Mouse (Mus musculus) small intestine, adult 2 months (tissue): Measurements from ENCODE around the gene Hoxa1. TPM values are rescaled to one million over a fixed set of nuclear protein-coding genes. Genes with fewer than 3 reads are reported as not detected.

Experiments used
- H3K27ac ChIP-seq: fragments of 200-500 bp; 2 replicates; pipeline ENCODE4 v1.5.1; 2012; ENCODE audit warnings: low read depth, low read length, control low read depth, inconsistent platforms; ENCODE audit not compliant: insufficient read depth
- H3K27me3 ChIP-seq: fragments of 200-500 bp; 2 replicates; pipeline ENCODE4 v1.6.1; 2012; ENCODE audit warnings: mild to moderate bottlenecking, moderate library complexity, low read length, inconsistent platforms; ENCODE audit not compliant: control insufficient read depth, insufficient read depth
- H3K36me3 ChIP-seq: fragments of 200-500 bp; 2 replicates; pipeline ENCODE4 v1.6.1; 2012; ENCODE audit warnings: mild to moderate bottlenecking, low read length, control low read depth, inconsistent platforms; ENCODE audit not compliant: control insufficient read depth, insufficient read depth
- H3K4me1 ChIP-seq: fragments of 200-500 bp; 2 replicates; pipeline ENCODE4 v1.6.1; 2012; ENCODE audit warnings: low read length, inconsistent platforms, mixed read lengths; ENCODE audit not compliant: control insufficient read depth, insufficient read depth, insufficient read length
- H3K4me3 ChIP-seq: fragments of 200-500 bp; 2 replicates; pipeline ENCODE4 v1.5.1; 2012; ENCODE audit warnings: low read depth, mild to moderate bottlenecking, control low read depth, inconsistent platforms, low read length, moderate library complexity
- CTCF ChIP-seq: fragments of 200-500 bp; IDR thresholded peaks from 2 replicates; pipeline ENCODE4 v1.5.1; 2012; ENCODE audit warnings: low read depth, mild to moderate bottlenecking, control low read depth, inconsistent platforms, low read length, moderate library complexity, mixed read lengths; ENCODE audit not compliant: insufficient replicate concordance, insufficient read length; ENCODE audit errors: extremely low read depth
- POLR2A ChIP-seq: fragments of 200-500 bp; IDR thresholded peaks from 2 replicates; pipeline ENCODE4 v1.6.1; 2012; ENCODE audit warnings: low read depth, mild to moderate bottlenecking, control low read depth, inconsistent platforms, low read length, moderate library complexity
- WGBS: fragments of 180-500 bp; shearing (Covaris S2); methylation state at CpG from one replicate; pipeline ENCODE4 v1.1.7; 2018; 5-methylcytosine and 5-hydroxymethylcytosine counted together
- polyA plus RNA-seq: library from polyadenylated mRNA; depleted of rRNA; stranded (reverse); fragments of >200 nt; gene quantifications from 2 replicates; pipeline ENCODE4 v1.2.3, GENCODE M21; 2012

Gene Hoxa1
- polyA plus RNA-seq, 1 experiment, result 0.28 TPM

DNA sequence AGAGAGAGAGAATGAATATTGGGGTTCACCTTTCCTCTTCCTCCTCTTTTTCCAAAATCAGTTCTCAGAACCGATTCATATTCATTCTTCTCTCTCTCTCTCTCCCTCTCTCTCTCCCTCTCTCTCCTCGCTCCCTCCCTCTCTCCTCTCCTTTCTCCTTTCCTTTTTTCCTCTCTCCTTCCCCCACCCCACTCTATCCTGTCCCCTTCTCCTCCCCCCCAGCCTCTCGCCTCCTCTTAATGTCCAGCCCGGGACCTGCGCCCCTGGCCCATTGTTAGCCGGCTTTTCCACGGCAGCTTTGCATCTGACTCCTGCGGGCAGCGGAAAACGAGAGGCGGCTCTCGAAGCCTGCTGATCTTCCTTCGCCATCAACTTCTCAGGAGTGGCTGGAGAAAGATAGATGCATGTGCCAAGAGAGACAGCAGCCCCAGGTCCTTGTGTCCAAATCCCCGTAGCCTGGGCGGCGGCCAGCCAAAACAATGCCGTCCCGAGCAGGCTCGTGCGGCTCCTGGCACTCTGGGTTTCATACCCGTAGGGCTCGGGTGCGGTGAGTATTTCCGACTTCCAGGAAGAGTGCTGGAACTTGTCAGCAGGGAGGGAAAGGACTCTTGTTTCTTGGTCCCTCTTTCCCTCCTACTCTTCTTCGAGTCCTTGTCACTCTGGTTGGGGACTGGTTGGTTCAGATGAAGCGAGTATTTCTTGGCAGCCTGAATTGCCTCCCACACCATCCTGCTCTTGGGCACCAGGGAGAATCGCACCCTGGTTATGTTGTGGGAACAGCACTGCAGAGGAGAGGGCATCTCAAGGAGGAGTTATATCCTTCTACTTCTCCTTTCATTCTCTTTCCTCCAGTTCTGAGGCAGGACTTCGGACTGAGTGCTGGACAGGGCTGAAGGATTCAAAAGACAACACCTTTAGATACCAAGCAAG, 7.6 kb upstream of the Hoxa1 start:
- Histone ChIP-seq H3K4me1 (peaks cover 8% of the 10 kb centered on the region), H3K36me3 (no peaks in the 10 kb centered on the region), H3K27ac (peak overlapping the region; percentile 64), H3K4me3 (peak overlapping the region; percentile 47), H3K27me3 (peaks cover 27% of the 10 kb centered on the region)
- 59% methylated on average over 28 of the region's 28 CpGs for WGBS
- TF ChIP-seq CTCF, result no peak
- TF ChIP-seq POLR2A, result no peak

DNA sequence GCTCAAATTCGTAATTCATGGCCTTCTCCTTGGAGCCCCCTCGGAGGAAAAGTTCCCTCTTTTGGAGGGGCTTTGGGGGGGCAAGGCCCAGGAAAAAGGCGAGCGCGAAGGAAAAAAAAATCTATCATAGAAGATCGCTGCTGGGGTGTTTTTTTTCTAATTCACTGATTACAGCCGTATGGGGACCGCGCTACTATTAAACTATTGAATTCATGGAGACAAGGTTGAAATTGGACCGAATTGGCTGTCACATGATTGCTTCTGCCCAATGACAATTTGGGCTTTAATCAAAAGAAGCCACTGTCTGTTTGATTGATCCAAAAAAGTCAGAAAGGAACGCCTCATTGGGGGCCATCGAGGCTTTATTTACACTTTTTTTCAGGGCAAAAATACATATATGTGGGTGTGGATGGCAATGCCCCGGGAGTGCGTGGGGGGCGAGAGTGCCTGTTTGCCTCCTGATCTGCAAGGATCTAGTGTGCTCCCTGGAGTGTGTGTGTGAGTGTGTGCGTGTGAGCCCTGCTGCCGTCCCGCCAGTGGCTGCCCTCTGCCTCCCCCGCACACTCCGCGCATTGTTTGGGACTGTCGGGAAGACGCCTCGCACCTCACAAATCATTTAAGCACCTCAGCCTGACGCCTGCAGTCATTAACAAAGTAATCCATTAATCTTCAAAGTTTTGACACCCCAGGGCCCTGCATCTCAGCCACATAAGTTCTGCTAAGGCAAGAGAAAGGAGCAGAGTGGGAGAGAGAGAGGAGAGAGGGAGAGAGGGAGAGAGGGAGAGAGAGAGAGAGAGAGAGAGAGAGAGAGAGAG, 6.7 kb upstream of the Hoxa1 start, which contains the start of gene Hoxa2:
Hoxa2 (minus strand) TSS at position 206 of the 815 bp plus-strand sequence.
- 29% methylated on average over 25 of the region's 25 CpGs for WGBS
- Histone ChIP-seq H3K36me3 (no peaks in the 10 kb centered on the region), H3K27me3 (peaks cover 33% of the 10 kb centered on the region), H3K4me3 (peak within 1 kb of the TSS; percentile 51), H3K4me1 (peaks cover 5% of the 10 kb centered on the region), H3K27ac (peak within 1 kb of the TSS; percentile 72)
- no peak for TF ChIP-seq CTCF
- TF ChIP-seq POLR2A, result no peak

- peak overlapping the region; percentile 61 for H3K27ac ChIP-seq
- H3K36me3 ChIP-seq, result no peaks in the 10 kb centered on the region
- no peak for TF ChIP-seq POLR2A
- TF ChIP-seq CTCF, result no peak
- H3K27me3 ChIP-seq, result peaks cover 33% of the 10 kb centered on the region
- peak overlapping the region; percentile 51 for H3K4me3 ChIP-seq
- peaks cover 5% of the 10 kb centered on the region for H3K4me1 ChIP-seq
- WGBS, result 13% methylated on average over 39 of the region's 39 CpGs
Measured at GRCm38 (mm10) chr6:52164051-52164625, 6.0 kb upstream of the Hoxa1 start.

DNA sequence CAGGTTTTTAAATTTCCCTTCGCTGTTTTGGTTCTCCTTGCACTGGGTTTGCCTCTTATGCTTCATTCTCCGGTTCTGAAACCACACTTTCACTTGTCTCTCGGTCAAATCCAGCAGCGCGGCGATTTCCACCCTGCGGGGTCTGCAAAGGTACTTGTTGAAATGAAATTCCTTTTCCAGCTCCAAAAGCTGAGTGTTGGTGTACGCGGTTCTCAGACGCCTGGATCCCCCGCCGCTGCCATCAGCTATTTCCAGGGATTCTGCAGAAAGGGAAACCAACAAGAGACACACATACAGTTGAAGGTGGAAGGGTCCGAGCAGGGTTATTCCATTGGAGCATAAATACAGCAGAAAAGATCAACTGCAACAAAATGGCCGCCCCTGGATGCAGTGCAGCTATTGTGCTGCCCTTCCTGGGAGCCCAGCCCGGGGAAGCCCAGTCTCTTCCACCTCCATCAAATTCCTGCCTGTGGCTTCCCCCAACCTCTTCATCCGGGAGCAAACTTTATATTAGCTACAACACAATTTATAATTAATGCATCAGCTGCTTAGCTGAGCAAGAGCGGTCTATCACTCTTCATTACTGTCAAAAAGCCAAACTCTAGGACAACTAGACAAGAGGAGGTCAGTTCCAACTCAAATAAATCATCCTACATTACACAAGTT, 5.4 kb upstream of the Hoxa1 start:
- H3K27ac ChIP-seq, result peak overlapping the region; percentile 72
- 69% methylated on average over 17 of the region's 17 CpGs for WGBS
- H3K4me1 ChIP-seq, result peaks cover 5% of the 10 kb centered on the region
- no peaks in the 10 kb centered on the region for H3K36me3 ChIP-seq
- H3K27me3 ChIP-seq, result peaks cover 35% of the 10 kb centered on the region
- TF ChIP-seq POLR2A (no peak), CTCF (no peak)
- H3K4me3 ChIP-seq, result peak overlapping the region; percentile 34

- Histone ChIP-seq H3K27ac (peak overlapping the region; percentile 72; the same call in 1 of the 2 replicates), H3K36me3 (no peaks in the 10 kb centered on the region), H3K4me3 (peak overlapping the region; percentile 34; the same call in 1 of the 2 replicates), H3K4me1 (peaks cover 5% of the 10 kb centered on the region), H3K27me3 (peaks cover 42% of the 10 kb centered on the region)
- 66% methylated on average over 14 of the region's 14 CpGs for WGBS
- no peak for TF ChIP-seq POLR2A
Measured at GRCm38 (mm10) chr6:52162611-52163365, 4.7 kb upstream of the Hoxa1 start.

DNA sequence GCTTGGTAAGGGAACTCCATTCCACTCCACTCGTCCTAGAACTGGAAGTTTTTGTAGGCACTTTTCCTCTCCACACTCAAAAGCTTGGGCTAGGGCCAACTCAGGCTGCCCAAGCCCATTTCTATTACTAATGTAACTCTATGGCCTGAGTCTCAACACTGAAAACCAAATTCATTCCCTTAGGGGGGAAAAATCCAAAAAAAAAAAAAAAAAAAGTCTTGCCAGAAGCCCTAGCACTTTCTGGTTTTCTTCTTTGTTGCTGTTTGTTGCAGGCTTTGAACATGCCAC, 3.9 kb upstream of the Hoxa1 start:
- peak overlapping the region; percentile 7; the same call in 1 of the 2 replicates for H3K27ac ChIP-seq
- H3K4me3 ChIP-seq, result no peak overlapping the region
- peaks cover 5% of the 10 kb centered on the region for H3K4me1 ChIP-seq
- peaks cover 46% of the 10 kb centered on the region for H3K27me3 ChIP-seq
- no peaks in the 10 kb centered on the region for H3K36me3 ChIP-seq
- no peak for TF ChIP-seq CTCF
- TF ChIP-seq POLR2A, result no peak
- WGBS, result 61% methylated on average over 1 of the region's 1 CpGs
